Mouse (Mus musculus): ENCODE results near the gene Erich2. TPM values are rescaled to one million over a fixed set of nuclear protein-coding genes. Genes with fewer than 3 reads are reported as not detected.

Gene Erich2
- total and polyA plus RNA-seq, 3 experiments: not detected

DNA sequence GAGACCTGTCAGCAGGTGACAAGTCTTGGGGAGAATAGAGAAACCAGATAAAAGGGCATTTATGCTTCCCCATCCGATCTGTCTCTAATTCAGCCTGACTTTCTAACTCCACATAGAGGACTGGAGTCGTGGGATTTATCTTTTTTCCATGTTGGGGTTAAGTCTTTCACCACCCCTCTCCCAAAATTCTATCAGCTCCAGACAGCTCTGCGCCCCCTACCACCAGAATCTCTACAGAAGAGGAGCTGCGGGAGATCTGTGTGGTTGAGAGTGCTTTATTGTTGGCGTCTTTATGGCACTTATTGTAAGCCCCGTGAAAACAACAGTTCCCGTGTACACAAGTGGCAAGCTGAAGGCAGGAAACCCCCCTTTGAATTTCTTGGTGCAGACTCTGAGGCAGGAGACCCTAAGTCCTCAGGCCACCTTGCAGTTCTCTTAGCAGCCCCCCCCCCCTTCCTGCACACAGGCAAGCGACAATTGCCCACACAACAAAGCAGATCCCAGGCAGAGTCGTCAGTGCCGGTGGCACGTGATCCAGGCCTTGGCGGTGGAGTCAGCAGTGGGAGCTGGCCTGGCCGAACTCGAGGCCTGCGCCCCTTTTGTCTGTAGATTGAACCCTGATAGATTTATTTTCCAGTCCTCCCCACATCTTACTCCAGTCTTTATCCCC is 56.2 kb downstream of the Erich2 start:
- no peak overlapping the region for H3K9ac ChIP-seq (ENCODE audit: control insufficient read depth, low read depth, low read length, poor library complexity, severe bottlenecking)
- H3K27me3 ChIP-seq (ENCODE audit: control insufficient read depth in 1 of 2, insufficient read depth in 2 of 2, low read length in 2 of 2): no peaks in the 10 kb centered on the region
- no peaks in the 10 kb centered on the region for H3K79me2 ChIP-seq (ENCODE audit: control insufficient read depth, insufficient read depth, low read length, poor library complexity)
- DNase-seq (ENCODE audit: low read depth, low spot score): no peak
- H3K27ac ChIP-seq (ENCODE audit: control insufficient read depth, low read depth, low read length): no peak overlapping the region
- H3K4me3 ChIP-seq (ENCODE audit: control insufficient read depth in 1 of 2, insufficient read depth in 1 of 2, low read depth in 2 of 2, low read length in 2 of 2): no peak overlapping the region
- H3K4me1 ChIP-seq (ENCODE audit: control insufficient read depth in 1 of 2, insufficient read depth in 2 of 2, low read length in 2 of 2): no peaks in the 10 kb centered on the region
- no peaks in the 10 kb centered on the region for H3K36me3 ChIP-seq (ENCODE audit: control insufficient read depth in 1 of 2, insufficient read depth in 2 of 2, low read length in 2 of 2)
- H3K9me3 ChIP-seq (replicated peaks; ENCODE audit: insufficient read depth, low read length): no peaks in the 10 kb centered on the region
- TF ChIP-seq TBP (IDR thresholded peaks at IDR 0.05; ENCODE audit: low read depth, low read length) (no peak), SIN3A (IDR thresholded peaks at IDR 0.05; ENCODE audit: low read length) (no peak), RCOR1 (IDR thresholded peaks at IDR 0.05; ENCODE audit: low read depth, low read length) (no peak), ETS1 (IDR thresholded peaks at IDR 0.05; ENCODE audit: low read depth, low read length) (no peak), MAZ (IDR thresholded peaks at IDR 0.05; ENCODE audit: low read depth, low read length) (no peak), UBTF (IDR thresholded peaks at IDR 0.05; ENCODE audit: borderline replicate concordance, insufficient read depth, low read depth, low read length) (no peak), POLR2A (IDR thresholded peaks at IDR 0.05; ENCODE audit: control insufficient read depth in 1 of 2, insufficient read depth in 1 of 2, low read depth in 1 of 2, low read length in 2 of 2, poor library complexity in 1 of 2) (no peak)

DNA sequence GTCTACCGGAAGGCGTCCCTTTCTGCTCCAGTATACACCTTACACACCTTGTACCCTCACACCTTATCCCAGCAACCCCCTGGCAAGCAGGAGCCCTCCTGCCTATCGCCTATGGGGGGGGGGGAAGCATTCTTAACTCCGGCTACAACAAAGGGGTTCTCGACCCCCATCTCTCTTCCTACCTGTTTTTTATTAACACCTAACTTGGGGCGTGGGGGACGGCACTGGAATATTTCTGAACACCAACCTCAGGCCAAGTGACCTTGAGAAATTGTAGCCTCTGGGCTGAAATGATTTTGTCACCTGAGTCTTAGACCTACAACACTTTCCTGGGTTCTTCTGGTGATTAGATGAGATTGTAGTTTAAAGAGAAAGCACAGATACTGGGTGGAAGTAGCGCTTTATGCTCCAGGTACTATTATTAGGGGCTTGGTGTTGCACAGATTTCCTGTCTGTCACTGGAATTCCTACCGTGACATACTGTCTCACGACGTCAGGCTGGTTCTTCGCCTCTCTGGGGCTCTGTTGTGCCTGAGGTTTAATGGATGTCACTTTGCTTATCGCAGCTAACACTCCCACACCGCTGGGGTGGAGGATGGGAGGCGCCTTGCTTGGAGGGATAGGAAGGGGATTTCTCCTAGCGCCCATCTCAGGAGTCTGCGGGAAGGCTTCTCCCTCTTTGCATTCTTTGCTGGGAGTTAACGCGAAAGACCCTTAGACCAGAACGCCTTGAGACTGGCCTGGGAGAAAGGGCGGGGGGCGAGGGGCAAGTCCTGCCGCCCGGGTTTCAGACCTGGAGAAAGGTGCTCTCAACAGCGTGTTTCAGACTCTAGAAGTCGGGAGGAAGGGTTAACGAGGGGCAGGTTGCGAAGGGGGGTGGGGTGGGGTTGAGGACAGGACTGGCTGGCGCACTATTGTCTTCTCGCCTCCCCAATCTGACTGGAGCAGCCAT is 57.3 kb downstream of the Erich2 start:
- Histone ChIP-seq H3K27ac (ENCODE audit: control insufficient read depth, low read depth, low read length) (no peak overlapping the region), H3K79me2 (ENCODE audit: control insufficient read depth, insufficient read depth, low read length, poor library complexity) (no peaks in the 10 kb centered on the region), H3K36me3 (ENCODE audit: control insufficient read depth in 1 of 2, insufficient read depth in 2 of 2, low read length in 2 of 2) (no peaks in the 10 kb centered on the region), H3K9me3 (replicated peaks; ENCODE audit: insufficient read depth, low read length) (no peaks in the 10 kb centered on the region), H3K4me3 (ENCODE audit: control insufficient read depth in 1 of 2, insufficient read depth in 1 of 2, low read depth in 2 of 2, low read length in 2 of 2) (no peak overlapping the region), H3K27me3 (ENCODE audit: control insufficient read depth in 1 of 2, insufficient read depth in 2 of 2, low read length in 2 of 2) (no peaks in the 10 kb centered on the region), H3K9ac (ENCODE audit: control insufficient read depth, low read depth, low read length, poor library complexity, severe bottlenecking) (no peak overlapping the region), H3K4me1 (ENCODE audit: control insufficient read depth in 1 of 2, insufficient read depth in 2 of 2, low read length in 2 of 2) (no peaks in the 10 kb centered on the region)
- TF ChIP-seq ZNF384 (IDR thresholded peaks at IDR 0.05; ENCODE audit: low read depth, low read length) (no peak), E2F4 (IDR thresholded peaks at IDR 0.05; ENCODE audit: borderline replicate concordance, low read depth, low read length) (no peak), UBTF (IDR thresholded peaks at IDR 0.05; ENCODE audit: borderline replicate concordance, insufficient read depth, low read depth, low read length) (no peak), MAZ (IDR thresholded peaks at IDR 0.05; ENCODE audit: low read depth, low read length) (no peak), KAT2A (conservative IDR thresholded peaks at IDR 0.05; ENCODE audit: low read depth, low read length) (no peak), GATA1 (IDR thresholded peaks at IDR 0.05; ENCODE audit: low read depth, low read length) (no peak), POLR2A (IDR thresholded peaks at IDR 0.05; ENCODE audit: control insufficient read depth in 1 of 2, insufficient read depth in 1 of 2, low read depth in 1 of 2, low read length in 2 of 2, poor library complexity in 1 of 2) (no peak), CTCF (IDR thresholded peaks at IDR 0.05 in 2 of 3, conservative IDR thresholded peaks at IDR 0.05 in 1 of 3; ENCODE audit: control insufficient read depth in 1 of 3, insufficient read depth in 1 of 3, low read depth in 2 of 3, low read length in 3 of 3, poor library complexity in 1 of 3, severe bottlenecking in 1 of 3) (no peak), MYB (IDR thresholded peaks at IDR 0.05; ENCODE audit: low read depth, low read length) (no peak), SIN3A (IDR thresholded peaks at IDR 0.05; ENCODE audit: low read length) (no peak), ZC3H11A (IDR thresholded peaks at IDR 0.05; ENCODE audit: low read depth, low read length) (no peak), MEF2A (IDR thresholded peaks at IDR 0.05; ENCODE audit: extremely low read depth, insufficient replicate concordance, low read depth, low read length, poor library complexity, severe bottlenecking) (no peak), USF2 (IDR thresholded peaks at IDR 0.05; ENCODE audit: borderline replicate concordance in 1 of 2, insufficient read depth in 1 of 2, low read depth in 1 of 2, low read length in 2 of 2) (no peak)
- no peak for DNase-seq (ENCODE audit: low read depth, low spot score)
